Mouse (Mus musculus) neural tube, embryonic 14.5 days (tissue): Measurements from ENCODE around the gene Sstr5. TPM values are rescaled to one million over a fixed set of nuclear protein-coding genes. Genes with fewer than 3 reads are reported as not detected.
A peak's percentile ranks its signal among the peaks of the same experiment; 100 is the strongest.

Experiments
- ATAC-seq: fragments of 200-750 bp; cut with Nextera tagmentation; 2 replicates; pipeline ENCODE4 v1.8.0; 2017; ENCODE audit warnings: low read depth, mild to moderate bottlenecking, moderate TSS enrichment, moderate library complexity
- H3K27ac ChIP-seq: fragments of 300-500 bp; sonication (generic); 2 replicates; pipeline ENCODE4 v1.5.1; 2014; ENCODE audit warnings: low read depth, mild to moderate bottlenecking, control low read depth, low read length, moderate library complexity, mixed read lengths
- H3K27me3 ChIP-seq: fragments of 300-500 bp; sonication (generic); 2 replicates; pipeline ENCODE4 v1.6.1; 2014; ENCODE audit warnings: low read length; ENCODE audit not compliant: control insufficient read depth, insufficient read depth
- H3K36me3 ChIP-seq: fragments of 300-500 bp; sonication (generic); 2 replicates; pipeline ENCODE4 v1.6.1; 2014; ENCODE audit warnings: low read length, mixed read lengths; ENCODE audit not compliant: control insufficient read depth, insufficient read depth
- H3K4me1 ChIP-seq: fragments of 300-500 bp; sonication (generic); 2 replicates; pipeline ENCODE4 v1.6.1; 2014; ENCODE audit warnings: low read length; ENCODE audit not compliant: control insufficient read depth, insufficient read depth
- H3K4me2 ChIP-seq: fragments of 300-500 bp; sonication (generic); 2 replicates; pipeline ENCODE4 v1.6.1; 2014; ENCODE audit warnings: mild to moderate bottlenecking, low read depth, low read length, control low read depth
- H3K4me3 ChIP-seq: fragments of 300-500 bp; sonication (generic); 2 replicates; pipeline ENCODE4 v1.5.1; 2014; ENCODE audit warnings: low read depth, low read length, control low read depth, mixed read lengths
- H3K9ac ChIP-seq: fragments of 300-500 bp; sonication (generic); replicated peaks from 2 replicates; pipeline ENCODE4 v1.6.1; 2014; ENCODE audit warnings: low read depth, mild to moderate bottlenecking, control low read depth, low read length, mixed read lengths
- H3K9me3 ChIP-seq: fragments of 300-500 bp; sonication (generic); 2 replicates; pipeline ENCODE4 v1.6.1; 2016; ENCODE audit warnings: low read length; ENCODE audit not compliant: control insufficient read depth
- WGBS: fragments of 180-500 bp; shearing (Covaris S2); extraction: QIAGEN DNeasy Blood & Tissue Kit; methylation state at CpG from one replicate; pipeline ENCODE4 v1.1.7; 2014; 5-methylcytosine and 5-hydroxymethylcytosine counted together
- polyA plus RNA-seq: library from polyadenylated mRNA; unstranded; fragments of >200 nt; fragmentation: Nextera tagmentation; extraction: Ambion mirVana; gene quantifications from 2 replicates; pipeline ENCODE4 v1.2.1, GENCODE M21; 2014

Gene Sstr5
- polyA plus RNA-seq, 1 experiment from 2014 or later = 0.55 TPM

GRCm38 (mm10) chr17:25518144-25518543 lies 21.1 kb upstream of the Sstr5 start:
- H3K9ac ChIP-seq = no peak overlapping the region
- H3K4me1 ChIP-seq = peaks cover 4% of the 10 kb centered on the region; the same call in 1 of the 2 replicates
- no peak overlapping the region for H3K4me2 ChIP-seq
- H3K27ac ChIP-seq = no peak overlapping the region
- H3K9me3 ChIP-seq = no peaks in the 10 kb centered on the region
- no peaks in the 10 kb centered on the region for H3K27me3 ChIP-seq
- WGBS = 61% methylated on average over 17 of the region's 17 CpGs
- H3K36me3 ChIP-seq = no peaks in the 10 kb centered on the region
- peak; percentile 41; the same call in 1 of the 2 replicates for ATAC-seq
- no peak overlapping the region for H3K4me3 ChIP-seq

DNA sequence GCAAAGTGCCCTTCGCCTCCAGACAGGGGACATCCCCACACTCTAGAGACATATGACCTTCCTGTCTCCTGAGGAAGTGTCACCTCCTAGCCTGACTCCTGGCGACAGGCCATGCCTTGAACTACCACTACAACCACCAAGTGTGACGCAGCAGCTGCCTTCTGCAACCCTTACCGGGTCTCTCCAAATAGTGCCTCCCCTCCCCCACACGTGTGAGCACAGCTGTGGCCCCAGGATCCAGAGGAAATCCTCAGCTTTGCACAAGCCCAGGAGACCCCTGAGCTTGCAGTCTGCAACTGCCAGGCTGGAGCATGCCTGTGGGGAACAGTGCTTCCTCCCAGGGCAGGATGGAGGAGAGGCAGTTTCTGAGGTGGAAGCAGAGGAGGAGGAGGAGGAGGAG lies 19.2 kb upstream of the Sstr5 start:
- Histone ChIP-seq H3K9ac (no peak overlapping the region), H3K4me3 (no peak overlapping the region), H3K9me3 (no peaks in the 10 kb centered on the region), H3K4me1 (peaks cover 4% of the 10 kb centered on the region; the same call in 1 of the 2 replicates), H3K36me3 (no peaks in the 10 kb centered on the region), H3K27me3 (no peaks in the 10 kb centered on the region), H3K4me2 (no peak overlapping the region), H3K27ac (no peak overlapping the region)
- WGBS = 42% methylated on average over 5 of the region's 5 CpGs
- ATAC-seq = no peak

- no peaks in the 10 kb centered on the region for H3K27me3 ChIP-seq
- no peak overlapping the region for H3K4me2 ChIP-seq
- no peaks in the 10 kb centered on the region for H3K36me3 ChIP-seq
- ATAC-seq = no peak
- 88% methylated on average over 2 of the region's 2 CpGs for WGBS
- H3K4me3 ChIP-seq = no peak overlapping the region
- H3K4me1 ChIP-seq = no peaks in the 10 kb centered on the region
- H3K9ac ChIP-seq = no peak overlapping the region
- H3K27ac ChIP-seq = no peak overlapping the region
- H3K9me3 ChIP-seq = no peaks in the 10 kb centered on the region
These were observed 17.0 kb upstream of the Sstr5 start for GRCm38 (mm10) chr17:25514055-25514454.

DNA sequence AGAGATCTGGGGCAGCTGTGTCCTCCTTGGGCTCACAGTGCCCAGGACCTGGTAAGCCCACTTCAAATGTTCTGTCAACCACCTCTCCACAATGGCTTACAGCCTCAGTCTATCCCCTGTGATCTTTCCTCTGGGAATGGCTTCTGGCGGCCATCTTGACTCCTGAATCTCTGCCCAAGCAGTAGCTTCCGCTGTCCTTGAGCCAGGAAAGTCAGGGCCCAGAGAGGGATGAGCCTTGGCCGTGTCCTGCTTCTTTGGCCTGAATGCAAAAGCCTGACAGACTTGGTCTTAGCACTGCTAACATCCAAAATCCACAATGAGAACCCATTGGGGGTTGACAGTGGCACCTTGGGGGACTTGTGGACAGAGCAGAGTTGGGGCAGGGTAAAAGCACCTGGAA lies 14.8 kb upstream of the Sstr5 start:
- Histone ChIP-seq H3K9ac (no peak overlapping the region), H3K9me3 (no peaks in the 10 kb centered on the region), H3K36me3 (no peaks in the 10 kb centered on the region), H3K4me3 (no peak overlapping the region), H3K27me3 (no peaks in the 10 kb centered on the region), H3K27ac (no peak overlapping the region), H3K4me1 (no peaks in the 10 kb centered on the region), H3K4me2 (no peak overlapping the region)
- no peak for ATAC-seq
- 66% methylated on average over 3 of the region's 3 CpGs for WGBS

GRCm38 (mm10) chr17:25510074-25510830 lies 13.2 kb upstream of the Sstr5 start:
- no peak for ATAC-seq
- H3K27ac ChIP-seq = no peak overlapping the region
- no peak overlapping the region for H3K9ac ChIP-seq
- no peaks in the 10 kb centered on the region for H3K36me3 ChIP-seq
- H3K4me1 ChIP-seq = no peaks in the 10 kb centered on the region
- no peaks in the 10 kb centered on the region for H3K27me3 ChIP-seq
- 76% methylated on average over 10 of the region's 10 CpGs for WGBS
- no peak overlapping the region for H3K4me3 ChIP-seq
- H3K4me2 ChIP-seq = no peak overlapping the region
- H3K9me3 ChIP-seq = no peaks in the 10 kb centered on the region

- Histone ChIP-seq H3K4me3 (no peak overlapping the region), H3K9me3 (no peaks in the 10 kb centered on the region)
- no peak for ATAC-seq
These were observed 11.9 kb upstream of the Sstr5 start for GRCm38 (mm10) chr17:25508860-25509577.

DNA sequence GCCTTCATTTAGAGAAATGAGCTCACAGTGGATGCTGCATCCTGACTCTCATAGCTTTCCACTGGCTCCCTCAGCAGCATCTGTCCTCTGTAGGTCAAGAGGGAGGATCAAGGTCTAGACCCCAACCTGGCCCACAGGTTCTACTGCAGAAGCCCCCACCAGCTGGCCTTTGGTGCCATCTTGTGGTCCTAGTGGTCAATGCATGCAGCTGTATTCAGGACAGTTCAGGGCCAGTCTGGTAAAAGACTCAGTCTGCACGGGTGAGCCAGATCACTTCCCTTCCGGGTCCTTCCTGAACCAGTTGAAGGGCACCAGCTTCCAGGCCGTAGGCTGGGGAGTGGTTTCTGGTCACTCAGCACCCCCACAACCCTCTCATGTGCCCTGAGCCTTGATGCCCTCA lies 10.7 kb upstream of the Sstr5 start:
- Histone ChIP-seq H3K9ac (no peak overlapping the region), H3K27ac (no peak overlapping the region), H3K4me1 (no peaks in the 10 kb centered on the region), H3K4me2 (no peak overlapping the region), H3K36me3 (no peaks in the 10 kb centered on the region), H3K27me3 (no peaks in the 10 kb centered on the region), H3K9me3 (no peaks in the 10 kb centered on the region), H3K4me3 (no peak overlapping the region)
- ATAC-seq = peak; percentile 44; the same call in 1 of the 2 replicates
- 34% methylated on average over 3 of the region's 3 CpGs for WGBS

More at GRCm38 (mm10) chr17:25508860-25509577, 11.9 kb upstream of the Sstr5 start:
- no peaks in the 10 kb centered on the region for H3K4me1 ChIP-seq
- no peak overlapping the region for H3K4me2 ChIP-seq
- H3K36me3 ChIP-seq = no peaks in the 10 kb centered on the region
- no peaks in the 10 kb centered on the region for H3K27me3 ChIP-seq
- no peak overlapping the region for H3K27ac ChIP-seq
- WGBS = 59% methylated on average over 7 of the region's 7 CpGs
- no peak overlapping the region for H3K9ac ChIP-seq

GRCm38 (mm10) chr17:25502599-25502998 lies 5.5 kb upstream of the Sstr5 start:
- Histone ChIP-seq H3K9me3 (no peaks in the 10 kb centered on the region), H3K36me3 (no peaks in the 10 kb centered on the region), H3K4me2 (no peak overlapping the region), H3K9ac (no peak overlapping the region), H3K27me3 (peaks cover 5% of the 10 kb centered on the region; the same call in 1 of the 2 replicates), H3K4me3 (no peak overlapping the region), H3K27ac (no peak overlapping the region), H3K4me1 (no peaks in the 10 kb centered on the region)
- no peak for ATAC-seq
- WGBS = 72% methylated on average over 4 of the region's 4 CpGs

DNA sequence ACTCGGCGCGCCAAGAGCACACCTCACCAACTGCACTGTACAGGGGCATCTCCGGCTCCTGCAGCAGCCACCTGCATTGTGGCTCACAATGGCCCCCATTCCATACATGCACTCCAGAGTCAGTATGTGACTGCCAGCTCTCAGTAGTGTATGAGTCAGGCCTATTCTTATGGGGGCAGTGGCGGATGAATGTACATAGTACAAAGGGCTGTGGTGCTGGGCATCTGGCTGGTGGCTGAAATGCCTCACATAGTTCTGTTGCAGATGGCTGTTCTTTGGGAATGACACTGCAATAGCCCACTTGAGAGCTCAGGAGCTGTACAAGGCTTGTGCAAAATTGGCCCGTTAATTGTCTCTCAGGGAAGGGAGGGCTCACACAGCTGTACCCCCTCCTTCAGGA lies 15.0 kb downstream of the Sstr5 start:
- H3K27me3 ChIP-seq = no peaks in the 10 kb centered on the region
- no peaks in the 10 kb centered on the region for H3K4me1 ChIP-seq
- 77% methylated on average over 6 of the region's 6 CpGs for WGBS
- H3K9ac ChIP-seq = no peak overlapping the region
- H3K4me2 ChIP-seq = no peak overlapping the region
- H3K36me3 ChIP-seq = no peaks in the 10 kb centered on the region
- H3K27ac ChIP-seq = no peak overlapping the region
- ATAC-seq = no peak
- H3K4me3 ChIP-seq = no peak overlapping the region
- H3K9me3 ChIP-seq = no peaks in the 10 kb centered on the region
